Mouse (Mus musculus): ENCODE data around the gene Pdcl2.

Gene Pdcl2

DNA sequence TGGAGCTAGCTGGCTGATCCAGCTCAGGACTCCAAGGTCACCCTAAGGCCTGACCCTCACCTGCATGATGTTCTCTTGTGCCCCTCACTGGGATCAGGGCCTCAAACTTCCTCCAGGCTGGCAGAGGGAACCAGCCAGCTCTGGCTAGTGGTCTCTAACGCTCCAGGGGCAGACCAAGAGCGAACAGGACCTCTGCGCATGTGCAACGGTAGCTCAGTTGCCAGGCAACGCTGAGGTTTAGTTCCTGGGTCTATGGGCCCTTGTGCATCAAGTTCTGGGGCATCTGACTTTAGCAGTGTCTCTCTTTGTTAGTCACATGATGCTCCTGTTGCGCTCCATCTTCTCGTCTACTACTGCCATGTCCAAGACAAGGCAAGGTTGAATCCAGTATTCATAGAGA lies at the start of gene Pdcl2:
Pdcl2 (minus strand) TSS at position 204 of the 400 bp plus-strand sequence.
- DNase-seq (ENCODE audit: low spot score), result no peak

GRCm38 (mm10) chr5:76379216-76379615 lies 48.3 kb upstream of the Pdcl2 start:
- no peak for DNase-seq (ENCODE audit: low spot score)

DNA sequence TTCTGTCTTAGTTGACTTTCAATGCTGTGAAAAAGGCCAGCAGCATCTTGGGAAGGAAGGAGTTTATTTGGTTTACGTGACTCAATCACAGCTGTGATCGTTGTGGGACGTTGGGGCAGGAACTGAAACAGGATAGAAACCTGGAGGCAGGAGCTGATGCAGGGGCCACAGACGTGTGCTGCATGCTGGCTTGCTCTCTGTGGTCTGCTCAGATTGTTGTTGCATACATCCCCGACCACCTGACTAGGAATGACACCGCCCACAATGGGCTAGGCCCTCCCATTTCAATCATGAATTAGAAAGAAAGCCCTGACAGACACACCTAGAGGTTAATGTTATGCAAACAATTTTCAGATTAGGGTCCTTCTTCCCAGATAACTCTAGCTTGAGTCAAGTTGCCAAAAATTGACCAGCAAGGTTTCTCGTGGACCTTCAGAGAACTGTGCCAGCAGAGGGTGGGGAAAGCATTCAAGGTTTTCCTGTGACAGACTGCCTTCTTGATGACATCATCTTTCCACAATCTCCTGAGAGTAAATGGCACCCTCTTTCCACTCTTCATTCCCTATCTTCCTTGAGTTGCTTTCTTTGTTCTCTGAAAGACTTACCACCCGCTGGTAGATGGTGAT lies 38.4 kb upstream of the Pdcl2 start:
- no peak for DNase-seq (ENCODE audit: low spot score)

- no peak for DNase-seq (ENCODE audit: low spot score)
These were observed 34.5 kb upstream of the Pdcl2 start for GRCm38 (mm10) chr5:76365406-76365805.

DNA sequence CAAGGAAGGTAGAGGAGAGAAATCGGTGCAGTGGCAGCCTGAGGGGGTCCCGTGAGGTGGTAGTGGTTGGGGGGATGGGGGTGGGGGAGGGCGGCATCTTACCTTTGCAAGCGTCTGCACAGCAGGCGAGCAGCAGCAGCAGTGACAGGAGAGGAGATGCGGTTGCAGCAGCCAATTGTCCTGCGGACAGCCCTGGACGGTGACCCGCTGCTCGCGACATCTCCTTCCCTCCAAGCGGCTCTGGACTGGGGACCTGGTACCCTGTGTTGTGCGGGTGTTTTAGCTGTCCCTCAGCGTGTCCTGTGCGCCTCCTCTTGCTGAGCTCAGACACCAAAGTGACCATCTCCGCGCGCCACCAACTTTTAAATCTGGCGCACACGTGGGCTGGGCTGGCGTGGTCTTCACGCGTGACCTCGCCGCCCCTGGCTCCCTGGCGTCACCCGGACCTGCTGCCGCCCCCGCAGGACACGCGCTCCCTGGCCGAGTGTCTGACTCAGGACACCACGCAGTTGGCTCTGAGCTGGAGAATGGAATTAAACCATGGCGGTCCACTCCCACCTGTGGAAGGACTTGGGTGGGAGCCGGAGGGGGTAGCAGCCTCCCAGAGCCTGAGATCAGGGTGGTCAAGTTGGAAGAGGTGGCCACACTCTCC lies 32.6 kb upstream of the Pdcl2 start, which contains the start of gene Nmu:
Nmu (minus strand) TSS at position 336 of the 652 bp plus-strand sequence.
- no peak for DNase-seq (ENCODE audit: low spot score)

- DNase-seq (ENCODE audit: low spot score), result no peak
These were observed 29.8 kb upstream of the Pdcl2 start for GRCm38 (mm10) chr5:76360786-76361185.

- no peak for DNase-seq (ENCODE audit: low spot score)
These were observed 29.1 kb upstream of the Pdcl2 start for GRCm38 (mm10) chr5:76360057-76360456.

- DNase-seq (ENCODE audit: low spot score), result no peak
These were observed 21.1 kb upstream of the Pdcl2 start for GRCm38 (mm10) chr5:76351953-76352611.

GRCm38 (mm10) chr5:76351537-76351936 lies 20.6 kb upstream of the Pdcl2 start:
- no peak for DNase-seq (ENCODE audit: low spot score)

- DNase-seq (ENCODE audit: low spot score), result no peak
These were observed 15.2 kb upstream of the Pdcl2 start for GRCm38 (mm10) chr5:76346137-76346536.

DNA sequence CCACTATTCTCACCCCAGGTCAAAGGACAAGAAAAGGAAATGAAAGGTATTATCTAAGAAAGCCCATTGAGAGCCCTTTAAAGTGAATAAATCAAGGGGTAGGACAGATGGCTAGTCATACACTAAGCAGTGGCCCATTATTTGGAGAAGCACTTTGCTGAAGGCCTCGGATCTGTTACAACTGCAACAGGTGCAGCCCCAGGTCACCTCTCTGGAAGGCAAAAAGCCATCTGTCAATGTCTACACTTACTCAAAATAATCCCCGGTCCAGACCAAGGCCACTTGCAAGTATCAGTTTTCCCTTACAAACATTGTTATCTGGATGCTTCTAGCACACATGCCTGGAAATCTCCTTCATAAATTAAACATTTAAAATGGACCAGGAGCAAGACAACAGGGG lies 10.0 kb upstream of the Pdcl2 start:
- no peak for DNase-seq (ENCODE audit: low spot score)

DNA sequence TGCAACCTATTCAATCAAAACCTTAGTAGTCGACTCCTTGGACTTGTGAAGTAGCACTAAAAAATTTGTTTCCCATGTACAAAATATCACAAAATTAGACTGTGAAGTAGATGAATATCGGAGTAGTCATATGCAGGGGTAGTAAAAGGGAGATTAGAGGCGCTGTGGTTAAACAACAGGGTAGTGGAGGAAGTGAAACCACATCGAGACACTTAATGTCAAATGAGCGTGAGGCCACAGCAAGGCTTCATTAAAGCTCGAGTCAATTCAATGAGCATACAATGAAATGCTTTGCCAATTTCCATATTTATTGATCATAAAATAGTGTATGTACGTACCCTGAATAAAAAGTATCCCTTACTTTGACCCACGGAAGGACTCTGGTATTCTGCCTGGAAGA lies 6.1 kb upstream of the Pdcl2 start:
- no peak for DNase-seq (ENCODE audit: low spot score)

DNA sequence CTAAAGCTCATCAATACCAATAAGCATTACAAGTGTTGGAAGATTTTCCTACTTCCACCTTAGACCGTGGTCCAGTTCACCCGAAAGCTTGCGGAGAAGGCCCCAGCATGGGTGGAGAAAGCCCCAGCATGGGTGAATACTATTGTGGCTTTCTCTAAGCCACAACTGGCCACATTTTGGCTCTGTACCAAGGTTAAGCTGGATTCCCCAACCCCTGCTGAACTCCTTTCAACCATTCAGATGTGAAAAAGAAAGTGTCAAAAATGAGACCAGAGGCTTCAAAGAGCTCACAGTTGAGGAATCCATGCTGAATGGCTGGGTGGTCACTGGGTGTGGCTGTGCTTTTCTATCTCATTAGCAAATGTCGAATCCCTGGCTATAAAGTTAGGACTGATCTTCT lies 2.9 kb upstream of the Pdcl2 start:
- no peak for DNase-seq (ENCODE audit: low spot score)

DNA sequence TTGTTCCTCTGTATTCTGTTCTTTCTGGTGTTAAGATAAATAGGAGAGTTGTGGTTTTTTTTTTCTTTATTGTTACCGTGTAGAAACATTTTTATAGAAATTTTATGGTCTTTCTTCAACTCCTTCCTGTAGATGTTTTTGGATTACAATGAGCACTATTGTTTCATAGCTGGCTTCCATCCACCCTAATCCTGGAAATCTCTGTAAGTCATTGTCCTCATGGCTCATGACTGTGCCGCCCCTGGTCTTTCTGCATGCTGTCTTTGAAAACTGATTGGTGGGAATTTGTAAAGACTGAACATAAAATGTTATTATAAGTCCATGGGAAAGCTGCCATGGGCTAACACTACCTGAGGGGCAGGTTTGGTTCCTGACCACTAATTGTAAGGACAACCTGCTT lies 3.7 kb downstream of the Pdcl2 start:
- DNase-seq (ENCODE audit: low spot score), result no peak

- DNase-seq (ENCODE audit: low spot score), result no peak
These were observed 5.8 kb downstream of the Pdcl2 start for GRCm38 (mm10) chr5:76325113-76325512.

GRCm38 (mm10) chr5:76321249-76322196 lies 9.4 kb downstream of the Pdcl2 start:
- no peak for DNase-seq (ENCODE audit: low spot score)

- DNase-seq (ENCODE audit: low spot score), result no peak
These were observed 22.8 kb downstream of the Pdcl2 start for GRCm38 (mm10) chr5:76308206-76308605.

DNA sequence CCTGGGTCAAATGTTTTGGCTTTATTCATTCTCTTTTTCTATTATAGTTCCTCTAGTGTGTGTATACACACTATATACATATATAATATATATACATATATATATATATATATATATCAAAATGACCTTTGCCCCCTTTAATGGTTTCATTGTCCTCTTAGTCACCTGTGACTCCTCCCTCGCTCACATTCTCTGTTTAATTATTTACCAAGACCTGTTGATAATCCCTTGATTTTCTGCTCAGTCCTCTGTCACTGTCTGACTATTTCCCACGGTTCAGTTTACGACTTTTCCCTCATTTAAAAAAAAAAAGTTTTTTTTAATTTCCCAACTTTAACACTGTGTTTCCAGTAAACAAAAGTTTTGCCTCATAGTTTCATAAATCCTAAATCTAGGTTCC lies 24.7 kb downstream of the Pdcl2 start:
- DNase-seq (ENCODE audit: low spot score), result no peak

DNA sequence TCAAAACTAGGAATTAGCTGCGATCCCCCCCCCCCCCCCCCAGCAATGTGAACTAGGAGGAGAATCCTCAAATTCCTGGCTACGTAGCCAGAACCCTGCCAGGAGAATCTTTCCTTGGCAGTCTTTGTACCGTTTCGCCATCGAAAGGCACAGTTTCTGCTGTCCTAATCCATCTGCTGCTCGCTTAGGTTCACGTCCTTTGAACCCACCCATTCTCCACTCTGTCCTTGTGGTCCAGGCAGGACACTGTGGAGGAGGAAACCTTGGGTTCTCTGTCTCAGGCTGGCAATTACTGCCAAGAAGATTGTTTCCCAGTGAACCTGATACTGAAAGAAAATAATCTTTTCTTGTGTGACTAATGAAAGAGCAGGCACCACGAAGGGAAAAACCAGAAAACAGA lies 25.3 kb downstream of the Pdcl2 start:
- no peak for DNase-seq (ENCODE audit: low spot score)

DNA sequence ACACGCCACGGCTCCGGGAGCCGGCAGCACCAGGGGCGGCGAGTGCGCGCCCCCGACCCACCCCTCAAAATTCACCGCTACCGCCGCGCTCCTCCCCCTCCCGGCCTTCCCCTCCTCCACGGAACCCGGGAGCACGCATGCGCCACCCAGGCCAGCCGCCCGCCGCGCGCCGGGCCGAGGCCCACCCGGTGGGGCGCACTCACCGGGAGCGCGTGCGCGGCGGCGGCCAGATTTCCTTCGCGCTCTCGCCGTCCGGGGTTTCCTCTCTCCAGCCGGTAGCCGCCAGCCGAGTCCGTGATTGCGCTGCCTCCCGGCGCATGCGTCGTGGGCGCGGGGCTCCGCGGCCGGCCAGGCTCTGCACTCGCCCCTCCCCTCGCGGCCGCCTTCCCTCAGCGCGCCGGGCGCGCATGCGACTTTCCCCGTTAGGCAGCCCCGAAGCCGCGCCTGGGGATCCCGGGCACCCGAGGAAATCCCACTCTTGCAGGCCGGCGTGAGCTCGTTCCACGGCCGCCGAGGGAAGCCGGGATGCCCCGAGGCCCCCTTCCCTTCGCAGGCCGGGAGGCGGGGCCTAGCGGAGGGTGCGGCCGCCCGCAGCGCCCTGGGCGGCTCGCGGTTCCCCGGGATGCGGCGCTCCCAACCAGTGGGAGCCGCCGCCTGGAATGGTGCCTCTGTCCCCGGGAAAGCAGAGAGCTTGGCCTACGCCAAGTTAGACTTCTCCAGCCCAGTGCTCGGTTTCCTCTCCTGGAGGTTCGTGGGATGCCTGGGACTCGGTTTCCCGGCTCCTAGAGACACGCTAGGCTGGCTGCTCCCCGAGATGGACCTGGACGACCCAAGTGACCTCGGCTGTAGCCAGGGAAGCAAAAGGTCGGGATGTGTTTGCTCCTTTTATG lies 26.3 kb downstream of the Pdcl2 start, which contains the start of gene Clock:
Clock (minus strand) TSS at position 341 of the 890 bp plus-strand sequence.
- peak; percentile 79 for DNase-seq (ENCODE audit: low spot score)
